Mouse (Mus musculus) lung, postnatal 0 days (tissue): ENCODE data around the gene Olfr160. TPM values are rescaled to one million over a fixed set of nuclear protein-coding genes. Genes with fewer than 3 reads are reported as not detected.
A peak's percentile ranks its signal among the peaks of the same experiment; 100 is the strongest.

Experiments
- ATAC-seq: fragments of 200-750 bp; cut with Nextera tagmentation; 2 replicates; pipeline ENCODE4 v1.8.0; 2017; ENCODE audit warnings: moderate library complexity
- DNase-seq: peaks from one replicate; pipeline ENCODE4 v3.0.0-alpha.2; 2016; ENCODE audit warnings: low spot score
- H3K27ac ChIP-seq: fragments of 300-500 bp; sonication (generic); 2 replicates; pipeline ENCODE4 v1.5.1; 2014; ENCODE audit warnings: antibody characterized with exemption, mild to moderate bottlenecking, low read length, mixed read lengths
- H3K27me3 ChIP-seq: fragments of 300-500 bp; sonication (generic); replicated peaks from 2 replicates; pipeline ENCODE4 v1.6.1; 2014; ENCODE audit warnings: low read length, mixed read lengths; ENCODE audit not compliant: insufficient read depth
- H3K36me3 ChIP-seq: fragments of 300-500 bp; sonication (generic); 2 replicates; pipeline ENCODE4 v1.6.1; 2014; ENCODE audit warnings: low read length, mixed read lengths; ENCODE audit not compliant: insufficient read depth
- H3K4me1 ChIP-seq: fragments of 300-500 bp; sonication (generic); 2 replicates; pipeline ENCODE4 v1.6.1; 2014; ENCODE audit warnings: antibody characterized with exemption, low read depth, low read length, mixed read lengths; ENCODE audit not compliant: insufficient read depth
- H3K4me2 ChIP-seq: fragments of 300-500 bp; sonication (generic); replicated peaks from 2 replicates; pipeline ENCODE4 v1.6.1; 2014; ENCODE audit warnings: low read depth, mild to moderate bottlenecking, low read length, moderate library complexity, mixed read lengths
- H3K4me3 ChIP-seq: fragments of 300-500 bp; sonication (generic); 2 replicates; pipeline ENCODE4 v1.5.1; 2014; ENCODE audit warnings: low read depth, low read length
- H3K9ac ChIP-seq: fragments of 300-500 bp; sonication (generic); replicated peaks from 2 replicates; pipeline ENCODE4 v1.6.1; 2014; ENCODE audit warnings: low read depth, mild to moderate bottlenecking
- H3K9me3 ChIP-seq: fragments of 300-500 bp; sonication (generic); 2 replicates; pipeline ENCODE4 v1.6.1; 2016; ENCODE audit warnings: low read length, mixed read lengths
- CTCF ChIP-seq: IDR thresholded peaks from 2 replicates; pipeline ENCODE4 v1.5.1; 2016; ENCODE audit warnings: antibody characterized with exemption, mild to moderate bottlenecking
- EP300 ChIP-seq: IDR thresholded peaks from 2 replicates; pipeline ENCODE4 v1.6.1; 2016; ENCODE audit warnings: antibody characterized with exemption, mild to moderate bottlenecking, control low read depth
- WGBS: fragments of 180-500 bp; shearing (Covaris S2); extraction: QIAGEN DNeasy Blood & Tissue Kit; methylation state at CpG from one replicate; pipeline ENCODE4 v1.1.7; 2014; 5-methylcytosine and 5-hydroxymethylcytosine counted together
- polyA plus RNA-seq: library from polyadenylated mRNA; unstranded; fragments of >200 nt; fragmentation: Nextera tagmentation; extraction: Ambion mirVana; gene quantifications from 2 replicates; pipeline ENCODE4 v1.2.1, GENCODE M21; 2015

Gene Olfr160
- polyA plus RNA-seq = not detected in 2 replicates

GRCm38 (mm10) chr9:37716150-37716549 is at the start of gene Olfr160:
Gene Olfr160, minus strand, starts transcription at chr9:37716250.
- TF ChIP-seq CTCF (no peak), EP300 (no peak)
- no peak for ATAC-seq

GRCm38 (mm10) chr9:37762541-37762940 is 46.5 kb upstream of the Olfr160 start:
- 44% methylated on average over 2 of the region's 2 CpGs for WGBS
- no peak for DNase-seq

More at GRCm38 (mm10) chr9:37716150-37716549, at the start of gene Olfr160:
- H3K9me3 ChIP-seq = no peaks in the 10 kb centered on the region
- H3K4me3 ChIP-seq = no peak within 1 kb of the TSS
- H3K4me2 ChIP-seq = no peak within 1 kb of the TSS
- no peaks in the 10 kb centered on the region for H3K27me3 ChIP-seq
- H3K36me3 ChIP-seq = no peaks in the 10 kb centered on the region
- DNase-seq = no peak
- no peak within 1 kb of the TSS for H3K9ac ChIP-seq
- no peak within 1 kb of the TSS for H3K27ac ChIP-seq
- WGBS = 48% methylated on average over 1 of the region's 1 CpGs
- no peaks in the 10 kb centered on the region for H3K4me1 ChIP-seq

GRCm38 (mm10) chr9:37761728-37762127 is 45.7 kb upstream of the Olfr160 start:
- Histone ChIP-seq H3K4me2 (no peak overlapping the region), H3K9ac (no peak overlapping the region), H3K36me3 (no peaks in the 10 kb centered on the region), H3K9me3 (no peaks in the 10 kb centered on the region), H3K27me3 (no peaks in the 10 kb centered on the region), H3K4me3 (no peak overlapping the region), H3K4me1 (no peaks in the 10 kb centered on the region), H3K27ac (no peak overlapping the region)
- ATAC-seq = no peak
- TF ChIP-seq CTCF (no peak), EP300 (no peak)
- DNase-seq = no peak
- WGBS = 90% methylated on average over 2 of the region's 2 CpGs

More at GRCm38 (mm10) chr9:37762541-37762940, 46.5 kb upstream of the Olfr160 start:
- TF ChIP-seq EP300 (no peak), CTCF (0 out of 2 replicates have a peak, but pooled peaks have one; percentile 10)
- no peaks in the 10 kb centered on the region for H3K36me3 ChIP-seq
- no peak overlapping the region for H3K4me2 ChIP-seq
- ATAC-seq = no peak
- H3K9ac ChIP-seq = no peak overlapping the region
- H3K4me3 ChIP-seq = no peak overlapping the region
- no peak overlapping the region for H3K27ac ChIP-seq
- no peaks in the 10 kb centered on the region for H3K27me3 ChIP-seq
- no peaks in the 10 kb centered on the region for H3K9me3 ChIP-seq
- H3K4me1 ChIP-seq = no peaks in the 10 kb centered on the region

- Histone ChIP-seq H3K9ac (no peak overlapping the region), H3K27ac (no peak overlapping the region), H3K9me3 (no peaks in the 10 kb centered on the region), H3K27me3 (no peaks in the 10 kb centered on the region), H3K4me3 (no peak overlapping the region), H3K4me2 (no peak overlapping the region), H3K36me3 (no peaks in the 10 kb centered on the region), H3K4me1 (no peaks in the 10 kb centered on the region)
- ATAC-seq = no peak
- 60% methylated on average over 4 of the region's 4 CpGs for WGBS
- no peak for DNase-seq
- TF ChIP-seq EP300 (no peak), CTCF (no peak)
Measured at GRCm38 (mm10) chr9:37752006-37752405, 36.0 kb upstream of the Olfr160 start.

- Histone ChIP-seq H3K36me3 (no peaks in the 10 kb centered on the region), H3K4me3 (no peak overlapping the region), H3K9ac (no peak overlapping the region), H3K27me3 (no peaks in the 10 kb centered on the region), H3K9me3 (no peaks in the 10 kb centered on the region), H3K4me2 (no peak overlapping the region), H3K27ac (no peak overlapping the region), H3K4me1 (no peaks in the 10 kb centered on the region)
- TF ChIP-seq EP300 = no peak
- TF ChIP-seq CTCF = no peak
- no peak for DNase-seq
- WGBS = 57% methylated on average over 2 of the region's 2 CpGs
- ATAC-seq = no peak
Measured at GRCm38 (mm10) chr9:37751467-37751866, 35.4 kb upstream of the Olfr160 start.

GRCm38 (mm10) chr9:37750319-37751075 is 34.4 kb upstream of the Olfr160 start:
- Histone ChIP-seq H3K27ac (no peak overlapping the region), H3K27me3 (no peaks in the 10 kb centered on the region), H3K9ac (no peak overlapping the region), H3K4me2 (no peak overlapping the region), H3K4me3 (no peak overlapping the region), H3K4me1 (no peaks in the 10 kb centered on the region), H3K36me3 (no peaks in the 10 kb centered on the region), H3K9me3 (no peaks in the 10 kb centered on the region)
- 48% methylated on average over 7 of the region's 7 CpGs for WGBS
- TF ChIP-seq EP300 = no peak
- no peak for TF ChIP-seq CTCF
- ATAC-seq (no peak), DNase-seq (no peak)
